Comparison of ENCODE assay signal across 21 mouse cellular contexts in genomic region chr3:65839664-65840063, GRCm38 (mm10).
DNase-seq lines count a peak whose midpoint lies in the region; ATAC-seq and TF ChIP-seq lines count a peak whose summit lies in the region.
"Had no signal": no experiment of that assay in that cellular context is flagged by ENCODE, and none has a peak within 500 bp of the region (broad histone marks: within the 10 kb centered on the region; RNA-seq: fewer than 3 reads in every experiment).

No protein-coding gene starts in this region.

- H3K9me3 ChIP-seq in kidney, postnatal 0 days (replicated peaks; ENCODE audit: low read length), result no peaks in the 10 kb centered on the region
- H3K9me3 ChIP-seq in MEL (replicated peaks; ENCODE audit: insufficient read depth, low read length), result no peaks in the 10 kb centered on the region
- H3K9me3 ChIP-seq in embryonic facial prominence, embryonic 10.5 days, result no peaks in the 10 kb centered on the region
- H3K9me3 ChIP-seq: embryonic facial prominence, embryonic 13.5 days; G1E; hindbrain, embryonic 12.5 days; kidney, embryonic 15.5 days had no signal

- no peak for TF ChIP-seq EP300 in MEL (IDR thresholded peaks at IDR 0.05; ENCODE audit: low read depth in 1 of 2, low read length in 2 of 2)

- H3K27me3 ChIP-seq in kidney, postnatal 0 days (ENCODE audit: insufficient read depth, low read length), result no peaks in the 10 kb centered on the region
- H3K27me3 ChIP-seq in MEL (ENCODE audit: control insufficient read depth in 1 of 2, insufficient read depth in 2 of 2, low read length in 2 of 2), result peaks cover 3 to 6% of the 10 kb centered on the region in 2 experiments; a peak in 3 of 4 replicates
- H3K27me3 ChIP-seq in embryonic facial prominence, embryonic 10.5 days (replicated peaks; ENCODE audit: low read depth, poor library complexity, severe bottlenecking), result no peaks in the 10 kb centered on the region
- H3K27me3 ChIP-seq: embryonic facial prominence, embryonic 13.5 days; hindbrain, embryonic 12.5 days; kidney, embryonic 15.5 days had no signal

- TF ChIP-seq CTCF in kidney, postnatal 0 days (IDR thresholded peaks at IDR 0.05; ENCODE audit: low read depth), result 0 out of 2 replicates have a peak, but pooled peaks have one; percentile 27
- TF ChIP-seq CTCF in MEL (IDR thresholded peaks at IDR 0.05 in 2 of 3, conservative IDR thresholded peaks at IDR 0.05 in 1 of 3; ENCODE audit: control insufficient read depth in 1 of 3, insufficient read depth in 1 of 3, low read depth in 2 of 3, low read length in 3 of 3, poor library complexity in 1 of 3, severe bottlenecking in 1 of 3), result peak in 1 of 3 experiments; percentile 25; a peak in 1 of 6 replicates

- TF ChIP-seq RAD21 in MEL (IDR thresholded peaks at IDR 0.05; ENCODE audit: low read depth, low read length), result peak; percentile 12

- no peak for DNase-seq in kidney, postnatal 0 days (ENCODE audit: low spot score)
- no peak for DNase-seq in kidney, adult 9 months
- DNase-seq in 3T3-L1 (ENCODE audit: low read depth, low spot score) (peak; percentile 36), MEL (ENCODE audit: low read depth, low spot score) (peak; percentile 9)
- no peak for DNase-seq in embryonic facial prominence, embryonic 10.5 days (ENCODE audit: low spot score)
- no peak for DNase-seq in layer of hippocampus, postnatal 14 days (ENCODE audit: low spot score in 2 of 2)
- DNase-seq: cerebellum, adult 8-10 months; gastrocnemius, postnatal 10 days; heart, adult 2 months; layer of hippocampus, postnatal 36 days; lung, adult 18-20 months; right cerebral cortex, postnatal 25 days; thymus, adult 18-20 months had no signal

- no peak overlapping the region for H3K4me3 ChIP-seq in kidney, postnatal 0 days (replicated peaks; ENCODE audit: low read depth, low read length)
- H3K4me3 ChIP-seq in MEL (ENCODE audit: control insufficient read depth in 1 of 2, insufficient read depth in 1 of 2, low read depth in 2 of 2, low read length in 2 of 2), result no peak overlapping the region
- no peak overlapping the region for H3K4me3 ChIP-seq in embryonic facial prominence, embryonic 10.5 days
- H3K4me3 ChIP-seq: embryonic facial prominence, embryonic 13.5 days; heart, adult 2 months; hindbrain, embryonic 12.5 days; kidney, embryonic 15.5 days had no signal

- no peak overlapping the region for H3K9ac ChIP-seq in kidney, postnatal 0 days (ENCODE audit: low read depth, low read length)
- no peak overlapping the region for H3K9ac ChIP-seq in MEL (ENCODE audit: control insufficient read depth, low read depth, low read length, poor library complexity, severe bottlenecking)
- H3K9ac ChIP-seq: embryonic facial prominence, embryonic 13.5 days; hindbrain, embryonic 12.5 days; kidney, embryonic 15.5 days had no signal

- no peak overlapping the region for H3K27ac ChIP-seq in kidney, postnatal 0 days
- H3K27ac ChIP-seq in MEL (ENCODE audit: control insufficient read depth, low read depth, low read length), result no peak overlapping the region
- no peak overlapping the region for H3K27ac ChIP-seq in embryonic facial prominence, embryonic 10.5 days (replicated peaks)
- H3K27ac ChIP-seq: embryonic facial prominence, embryonic 13.5 days; heart, adult 2 months; hindbrain, embryonic 12.5 days; kidney, embryonic 15.5 days; macrophage had no signal

- H3K79me2 ChIP-seq in MEL (ENCODE audit: control insufficient read depth, insufficient read depth, low read length, poor library complexity), result no peaks in the 10 kb centered on the region

- no peak for ATAC-seq in kidney, postnatal 0 days (replicated peaks; ENCODE audit: low FRiP score, low read depth)
- peak; percentile 66 for ATAC-seq in megakaryocyte, adult 5-6 weeks (ENCODE audit: poor library complexity, severe bottlenecking)
- ATAC-seq: forebrain, embryonic 14.5 days; midbrain, embryonic 16.5 days had no signal

- TF ChIP-seq POLR2A in MEL (IDR thresholded peaks at IDR 0.05; ENCODE audit: control insufficient read depth in 1 of 2, insufficient read depth in 1 of 2, low read depth in 1 of 2, low read length in 2 of 2, poor library complexity in 1 of 2), result no peak

- no peaks in the 10 kb centered on the region for H3K36me3 ChIP-seq in kidney, postnatal 0 days (ENCODE audit: insufficient read depth, low read length)
- H3K36me3 ChIP-seq in MEL (ENCODE audit: control insufficient read depth in 1 of 2, insufficient read depth in 2 of 2, low read length in 2 of 2), result no peaks in the 10 kb centered on the region
- no peaks in the 10 kb centered on the region for H3K36me3 ChIP-seq in embryonic facial prominence, embryonic 10.5 days (replicated peaks)
- H3K36me3 ChIP-seq: embryonic facial prominence, embryonic 13.5 days; G1E; hindbrain, embryonic 12.5 days; kidney, embryonic 15.5 days had no signal

- H3K4me1 ChIP-seq in kidney, postnatal 0 days (replicated peaks; ENCODE audit: insufficient read depth, low read length), result no peaks in the 10 kb centered on the region
- H3K4me1 ChIP-seq in MEL (ENCODE audit: control insufficient read depth in 1 of 2, insufficient read depth in 2 of 2, low read length in 2 of 2), result no peaks in the 10 kb centered on the region
- H3K4me1 ChIP-seq in embryonic facial prominence, embryonic 10.5 days, result 0 out of 2 replicates have a peak, but pooled peaks cover 3% of the 10 kb centered on the region
- H3K4me1 ChIP-seq: embryonic facial prominence, embryonic 13.5 days; hindbrain, embryonic 12.5 days; kidney, embryonic 15.5 days had no signal

- no peak overlapping the region for H3K4me2 ChIP-seq in kidney, postnatal 0 days (ENCODE audit: low read length)
- H3K4me2 ChIP-seq: embryonic facial prominence, embryonic 13.5 days; hindbrain, embryonic 12.5 days; kidney, embryonic 15.5 days had no signal

TF ChIP-seq in MEL, 35 proteins besides CTCF, POLR2A, EP300 and RAD21:
- no peak for TF ChIP-seq MAZ (IDR thresholded peaks at IDR 0.05; ENCODE audit: low read depth, low read length)
- no peak for TF ChIP-seq UBTF (IDR thresholded peaks at IDR 0.05; ENCODE audit: borderline replicate concordance, insufficient read depth, low read depth, low read length)
- TF ChIP-seq JUND (IDR thresholded peaks at IDR 0.05; ENCODE audit: low read depth, low read length), result no peak

Comparison
In these comparisons a context has a peak if more than half of its experiments do, and no peak if none do; other contexts are left out.
1. DNase-seq: peak in 3T3-L1 (single experiment) and MEL (single experiment); none in kidney, postnatal 0 days (single experiment), kidney, adult 9 months (single experiment), embryonic facial prominence, embryonic 10.5 days (single experiment) and layer of hippocampus, postnatal 14 days (0 of 2).